Mouse (Mus musculus) liver, postnatal 0 days (tissue): ENCODE data around the gene Dnah9.

Source experiments
- CTCF ChIP-seq: sonication (generic); IDR thresholded peaks from 2 replicates; pipeline ENCODE4 v1.5.1; 2016; ENCODE audit warnings: antibody characterized with exemption, low read depth
- EP300 ChIP-seq: IDR thresholded peaks from 2 replicates; pipeline ENCODE4 v1.6.1; 2016; ENCODE audit warnings: antibody characterized with exemption, low read depth, mild to moderate bottlenecking

GRCm38 (mm10) chr11:65877146-65877775, 291.1 kb downstream of the Dnah9 start:
- TF ChIP-seq CTCF (no peak), EP300 (no peak)
